Mouse (Mus musculus): Measurements from ENCODE around the gene Gm49366. TPM values are rescaled to one million over a fixed set of nuclear protein-coding genes. Genes with fewer than 3 reads are reported as not detected.
"Not testable (repeated sequence)": the region's sequence is repeated elsewhere in the genome, so short reads cannot be mapped to it uniquely, and the experiment has no call there.

Gm49366 gene
- polyA plus RNA-seq, 1 experiment from 2014 or later, result not detected

DNA sequence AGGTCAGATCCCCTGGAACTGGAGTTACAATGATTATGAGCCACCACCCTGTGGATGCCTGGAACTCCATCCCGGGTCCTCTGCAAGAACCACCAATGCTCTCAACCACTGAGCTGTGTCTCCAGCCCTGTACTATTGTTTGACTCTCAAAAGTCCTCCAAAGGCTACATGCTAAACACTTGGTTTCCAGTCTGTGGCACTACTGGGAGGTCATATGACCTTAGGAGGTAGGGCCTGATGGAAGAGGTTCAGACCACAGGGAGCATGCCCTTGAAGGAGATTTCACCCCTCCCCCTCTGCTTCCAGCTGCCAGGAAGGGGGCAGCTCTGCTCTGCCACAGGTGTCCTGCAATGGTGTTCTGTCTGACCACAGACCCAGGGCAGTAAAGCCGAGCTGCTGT is 5.4 kb upstream of the Gm49366 start:
- H3K9ac ChIP-seq; H3K4me2 ChIP-seq; H3K27me3 ChIP-seq (replicated peaks); H3K27ac ChIP-seq (ENCODE audit: poor library complexity, severe bottlenecking); H3K9me3 ChIP-seq (replicated peaks); ATAC-seq (ENCODE audit: insufficient number of reproducible peaks, low FRiP score); H3K36me3 ChIP-seq; H3K4me1 ChIP-seq (replicated peaks); H3K4me3 ChIP-seq: not testable (repeated sequence)
- 65% methylated on average over 2 of the region's 2 CpGs for WGBS

DNA sequence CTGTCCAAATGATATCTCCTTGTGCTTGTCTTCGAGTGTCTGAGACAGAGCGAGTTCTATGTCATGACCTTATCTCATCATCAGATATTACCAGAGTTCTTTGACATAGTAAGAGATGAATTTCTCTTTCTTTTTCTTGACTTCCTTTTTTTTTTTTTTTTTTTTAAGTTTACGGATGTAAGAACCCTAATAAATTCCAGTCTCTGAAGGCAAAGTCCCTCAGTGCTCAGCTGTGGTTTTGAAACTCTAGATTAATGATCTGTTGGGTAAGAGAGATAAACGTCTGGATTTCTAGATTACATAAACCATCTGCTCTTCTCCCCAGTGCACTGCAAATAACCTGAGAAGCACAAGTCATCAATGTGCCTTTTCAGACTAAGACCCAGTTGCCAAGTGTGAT is 4.6 kb upstream of the Gm49366 start:
- Histone ChIP-seq H3K4me3 (no peak overlapping the region), H3K36me3 (no peaks in the 10 kb centered on the region), H3K4me1 (replicated peaks) (no peaks in the 10 kb centered on the region), H3K9ac (no peak overlapping the region), H3K27me3 (replicated peaks) (peaks cover 4% of the 10 kb centered on the region; the same call in 1 of the 2 replicates), H3K9me3 (replicated peaks) (no peaks in the 10 kb centered on the region), H3K27ac (ENCODE audit: poor library complexity, severe bottlenecking) (no peak overlapping the region), H3K4me2 (no peak overlapping the region)
- ATAC-seq (ENCODE audit: insufficient number of reproducible peaks, low FRiP score), result no peak
- 52% methylated on average over 4 of the region's 4 CpGs for WGBS

- H3K4me2 ChIP-seq, result peak within 1 kb of the TSS; percentile 85
- H3K9ac ChIP-seq, result peak within 1 kb of the TSS; percentile 73
- 8% methylated on average over 32 of the region's 32 CpGs for WGBS
- not testable (repeated sequence) for H3K27me3 ChIP-seq (replicated peaks); ATAC-seq (ENCODE audit: insufficient number of reproducible peaks, low FRiP score); H3K27ac ChIP-seq (ENCODE audit: poor library complexity, severe bottlenecking); H3K36me3 ChIP-seq; H3K4me1 ChIP-seq (replicated peaks); H3K9me3 ChIP-seq (replicated peaks)
- peak within 1 kb of the TSS; percentile 56 for H3K4me3 ChIP-seq
Measured at GRCm38 (mm10) chr12:84038241-84038640, 494 bp upstream of the Gm49366 start, which contains the start of gene Acot4. Gene Acot4, plus strand, starts transcription at chr12:84038379.

- Histone ChIP-seq H3K9me3 (replicated peaks) (peaks cover 9% of the 10 kb centered on the region), H3K4me1 (replicated peaks) (no peaks in the 10 kb centered on the region), H3K36me3 (no peaks in the 10 kb centered on the region), H3K9ac (no peak overlapping the region), H3K27me3 (replicated peaks) (peaks cover 4% of the 10 kb centered on the region; the same call in 1 of the 2 replicates), H3K4me2 (no peak overlapping the region), H3K27ac (ENCODE audit: poor library complexity, severe bottlenecking) (no peak overlapping the region), H3K4me3 (no peak overlapping the region)
- no peak for ATAC-seq (ENCODE audit: insufficient number of reproducible peaks, low FRiP score)
- WGBS, result 82% methylated on average over 5 of the region's 5 CpGs
Measured at GRCm38 (mm10) chr12:84042248-84042647, 3.5 kb downstream of the Gm49366 start.

- Histone ChIP-seq H3K9me3 (replicated peaks) (peaks cover 14% of the 10 kb centered on the region), H3K27ac (ENCODE audit: poor library complexity, severe bottlenecking) (no peak overlapping the region), H3K36me3 (no peaks in the 10 kb centered on the region), H3K4me1 (replicated peaks) (no peaks in the 10 kb centered on the region), H3K27me3 (replicated peaks) (no peaks in the 10 kb centered on the region), H3K4me2 (no peak overlapping the region), H3K9ac (no peak overlapping the region), H3K4me3 (no peak overlapping the region)
- ATAC-seq (ENCODE audit: insufficient number of reproducible peaks, low FRiP score), result no peak
- 73% methylated on average over 2 of the region's 2 CpGs for WGBS
Measured at GRCm38 (mm10) chr12:84044045-84044444, 5.3 kb downstream of the Gm49366 start.

DNA sequence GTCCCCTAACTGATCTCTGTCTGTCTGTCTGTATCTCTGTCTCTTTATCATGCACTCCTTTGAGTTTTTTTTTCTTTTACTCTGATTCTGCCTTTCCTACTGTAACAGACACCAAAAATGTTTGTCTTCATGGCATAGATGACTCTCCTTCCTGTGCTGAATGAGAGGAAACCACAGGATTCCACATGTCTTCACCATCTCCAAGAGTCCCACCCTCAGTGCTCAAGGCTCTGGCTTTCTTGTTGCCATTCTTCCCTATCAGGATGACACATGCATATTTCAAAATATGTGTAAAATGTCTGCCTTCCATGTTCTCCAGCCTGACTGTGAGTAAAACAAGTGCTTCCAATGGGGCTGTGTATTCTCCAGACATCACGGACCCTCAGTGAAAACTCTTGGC is 8.2 kb downstream of the Gm49366 start:
- 89% methylated on average over 1 of the region's 1 CpGs for WGBS
- ATAC-seq (ENCODE audit: insufficient number of reproducible peaks, low FRiP score), result no peak
- Histone ChIP-seq H3K9ac (no peak overlapping the region), H3K4me3 (no peak overlapping the region), H3K27me3 (replicated peaks) (peaks cover 5% of the 10 kb centered on the region; the same call in 1 of the 2 replicates), H3K9me3 (replicated peaks) (peaks cover 5% of the 10 kb centered on the region; the same call in 1 of the 2 replicates), H3K4me2 (no peak overlapping the region), H3K4me1 (replicated peaks) (no peaks in the 10 kb centered on the region), H3K27ac (ENCODE audit: poor library complexity, severe bottlenecking) (no peak overlapping the region), H3K36me3 (no peaks in the 10 kb centered on the region)

DNA sequence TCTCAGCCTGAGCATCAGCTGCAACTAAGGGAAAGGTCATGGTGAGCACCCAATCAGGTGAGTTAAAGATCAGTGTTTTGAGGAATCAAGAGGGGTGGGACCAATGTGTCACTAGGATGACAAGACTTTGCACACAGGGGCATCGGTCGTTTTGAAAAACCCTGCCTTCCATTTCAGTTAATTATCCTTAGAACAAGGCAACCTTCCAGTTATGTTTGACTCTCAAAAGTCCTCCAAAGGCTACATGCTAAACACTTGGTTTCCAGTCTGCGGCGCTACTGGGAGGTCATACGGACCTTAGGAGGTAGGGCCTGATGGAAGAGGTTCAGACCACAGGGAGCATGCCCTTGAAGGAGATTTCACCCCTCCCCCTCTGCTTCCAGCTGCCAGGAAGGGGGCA is 12.0 kb downstream of the Gm49366 start:
- H3K4me2 ChIP-seq; H3K9ac ChIP-seq; H3K9me3 ChIP-seq (replicated peaks); ATAC-seq (ENCODE audit: insufficient number of reproducible peaks, low FRiP score); H3K36me3 ChIP-seq; H3K27ac ChIP-seq (ENCODE audit: poor library complexity, severe bottlenecking); H3K4me3 ChIP-seq; H3K4me1 ChIP-seq (replicated peaks): not testable (repeated sequence)
- 81% methylated on average over 5 of the region's 5 CpGs for WGBS
- H3K27me3 ChIP-seq (replicated peaks), result peaks cover 25% of the 10 kb centered on the region

- Histone ChIP-seq H3K9me3 (replicated peaks) (peaks cover 5% of the 10 kb centered on the region; the same call in 1 of the 2 replicates), H3K4me1 (replicated peaks) (peaks cover 8% of the 10 kb centered on the region; the same call in 1 of the 2 replicates), H3K4me2 (peak within 1 kb of the TSS; percentile 69), H3K9ac (no peak within 1 kb of the TSS), H3K27me3 (replicated peaks) (peaks cover 25% of the 10 kb centered on the region), H3K36me3 (no peaks in the 10 kb centered on the region), H3K4me3 (peak within 1 kb of the TSS; percentile 44; the same call in 1 of the 2 replicates), H3K27ac (ENCODE audit: poor library complexity, severe bottlenecking) (no peak within 1 kb of the TSS)
- ATAC-seq (ENCODE audit: insufficient number of reproducible peaks, low FRiP score), result no peak
- 63% methylated on average over 5 of the region's 5 CpGs for WGBS
Measured at GRCm38 (mm10) chr12:84051937-84052474, 13.3 kb downstream of the Gm49366 start, which contains the start of gene Acot3. Gene Acot3, plus strand, starts transcription at chr12:84052144.

DNA sequence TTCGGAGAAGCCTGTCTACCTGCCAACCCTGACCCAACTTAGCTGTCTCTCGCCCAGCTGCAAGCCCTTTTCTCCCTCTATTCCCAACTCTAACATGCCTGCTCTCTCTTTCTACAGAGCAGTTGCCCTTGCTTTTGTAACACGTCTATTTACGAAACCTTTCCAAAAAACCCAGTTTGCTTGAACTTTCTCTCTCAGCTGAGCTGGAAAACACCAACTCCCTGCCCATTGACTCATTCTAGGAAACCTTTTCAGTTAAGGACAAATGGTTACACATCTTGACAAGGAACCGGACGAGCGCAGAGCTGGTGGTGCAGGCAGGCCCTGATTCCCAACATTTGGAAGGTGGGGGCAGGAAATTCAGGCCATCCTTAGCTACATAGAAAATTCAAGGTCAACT is 13.9 kb downstream of the Gm49366 start:
- WGBS, result 85% methylated on average over 7 of the region's 7 CpGs
- ATAC-seq (ENCODE audit: insufficient number of reproducible peaks, low FRiP score), result no peak
- H3K36me3 ChIP-seq, result no peaks in the 10 kb centered on the region
- H3K4me3 ChIP-seq, result no peak overlapping the region
- peaks cover 8% of the 10 kb centered on the region; the same call in 1 of the 2 replicates for H3K4me1 ChIP-seq (replicated peaks)
- no peak overlapping the region; the same call in 1 of the 2 replicates for H3K4me2 ChIP-seq
- H3K9ac ChIP-seq, result no peak overlapping the region
- H3K9me3 ChIP-seq (replicated peaks), result peaks cover 5% of the 10 kb centered on the region; the same call in 1 of the 2 replicates
- H3K27me3 ChIP-seq (replicated peaks), result peaks cover 25% of the 10 kb centered on the region
- H3K27ac ChIP-seq (ENCODE audit: poor library complexity, severe bottlenecking), result no peak overlapping the region

- 6% methylated on average over 16 of the region's 16 CpGs for WGBS
Measured at GRCm38 (mm10) chr12:84053173-84053572, 14.4 kb downstream of the Gm49366 start.

DNA sequence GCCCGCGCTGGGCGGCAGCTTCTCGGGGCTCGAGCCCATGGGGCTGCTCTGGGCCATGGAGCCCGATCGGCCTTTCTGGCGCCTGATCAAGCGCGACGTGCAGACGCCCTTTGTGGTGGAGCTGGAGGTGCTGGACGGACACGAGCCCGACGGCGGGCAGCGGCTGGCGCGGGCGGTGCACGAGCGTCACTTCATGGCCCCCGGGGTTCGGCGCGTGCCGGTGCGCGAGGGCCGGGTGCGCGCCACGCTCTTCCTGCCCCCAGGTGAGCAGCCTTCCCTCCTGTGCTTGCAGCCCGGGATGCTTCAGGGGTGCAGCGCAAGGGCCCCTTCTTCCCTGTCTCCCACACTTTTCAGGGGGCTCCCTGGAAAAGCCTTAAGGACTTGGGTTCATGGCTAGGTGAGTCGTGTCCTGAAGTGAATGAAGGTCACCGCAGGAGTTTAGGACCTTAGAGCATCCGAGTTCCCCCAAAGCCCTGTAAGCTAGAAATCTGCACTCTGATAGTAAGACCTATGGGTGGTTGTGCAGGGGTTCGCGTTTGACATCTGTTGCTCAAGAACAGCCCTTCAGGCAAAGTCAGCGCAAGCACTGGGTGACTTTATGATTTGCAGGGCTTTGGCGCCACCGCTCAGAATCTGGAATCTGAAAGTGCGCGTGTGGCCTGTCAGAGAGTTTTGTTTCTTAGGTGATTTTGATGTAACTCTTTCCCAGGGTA is 15.1 kb downstream of the Gm49366 start:
- WGBS, result 2% methylated on average over 41 of the region's 46 CpGs
- peaks cover 25% of the 10 kb centered on the region for H3K27me3 ChIP-seq (replicated peaks)
- peaks cover 8% of the 10 kb centered on the region; the same call in 1 of the 2 replicates for H3K4me1 ChIP-seq (replicated peaks)

More at GRCm38 (mm10) chr12:84053173-84053572, 14.4 kb downstream of the Gm49366 start:
- Histone ChIP-seq H3K4me1 (replicated peaks) (peaks cover 8% of the 10 kb centered on the region; the same call in 1 of the 2 replicates), H3K9ac (peak overlapping the region; percentile 71), H3K36me3 (no peaks in the 10 kb centered on the region), H3K27me3 (replicated peaks) (peaks cover 25% of the 10 kb centered on the region), H3K27ac (ENCODE audit: poor library complexity, severe bottlenecking) (no peak overlapping the region), H3K4me2 (peak overlapping the region; percentile 69), H3K4me3 (peak overlapping the region; percentile 44), H3K9me3 (replicated peaks) (peaks cover 4% of the 10 kb centered on the region; the same call in 1 of the 2 replicates)
- ATAC-seq (ENCODE audit: insufficient number of reproducible peaks, low FRiP score), result no peak

More for the DNA sequence above, 15.1 kb downstream of the Gm49366 start:
- no peak for ATAC-seq (ENCODE audit: insufficient number of reproducible peaks, low FRiP score)
- Histone ChIP-seq H3K4me3 (peak overlapping the region; percentile 44), H3K9ac (peak overlapping the region; percentile 71), H3K9me3 (replicated peaks) (no peaks in the 10 kb centered on the region), H3K27ac (ENCODE audit: poor library complexity, severe bottlenecking) (no peak overlapping the region), H3K4me2 (peak overlapping the region; percentile 69), H3K36me3 (no peaks in the 10 kb centered on the region)

Measured in heart, embryonic 12.5 days (tissue).